Mouse (Mus musculus) CH12.LX (cell line): ENCODE data around the gene H2-Ab1. TPM values are rescaled to one million over a fixed set of nuclear protein-coding genes. Genes with fewer than 3 reads are reported as not detected.

ENCODE experiments used
- DNase-seq: peaks from one replicate; pipeline ENCODE4 v3.0.0-alpha.2; 2013; ENCODE audit errors: extremely low read depth
- H3K27ac ChIP-seq: 2 replicates; pipeline ENCODE4 v1.5.1; 2012; ENCODE audit warnings: low read depth, mild to moderate bottlenecking, control low read depth, moderate library complexity; ENCODE audit not compliant: insufficient read depth
- H3K27me3 ChIP-seq: replicated peaks from 2 replicates; pipeline ENCODE3; 2012; ENCODE audit warnings: inconsistent platforms
- H3K36me3 ChIP-seq, 2 experiments: replicated peaks in 1 of 2; 2 replicates each; pipeline versions ENCODE3 to v1.6.1; 2012; ENCODE audit warnings: inconsistent platforms in 1 of 2, low read length in 1 of 2, mild to moderate bottlenecking in 1 of 2, mixed read lengths in 1 of 2, moderate library complexity in 1 of 2; ENCODE audit not compliant: control insufficient read depth in 1 of 2, insufficient read depth in 1 of 2
- H3K4me1 ChIP-seq, 2 experiments: 2 replicates each; pipeline ENCODE4 v1.6.1; 2012; ENCODE audit warnings: inconsistent platforms in 1 of 2, moderate library complexity in 1 of 2; ENCODE audit not compliant: insufficient read depth in 2 of 2, control insufficient read depth in 1 of 2
- H3K4me2 ChIP-seq: 2 replicates; pipeline ENCODE4 v1.6.1; 2012; ENCODE audit warnings: low read depth, mild to moderate bottlenecking, control low read depth; ENCODE audit not compliant: poor library complexity, insufficient read depth, severe bottlenecking
- H3K4me3 ChIP-seq, 3 experiments: fragments of 150-350 bp in 1 of 3; sonication (generic) in 1 of 3; replicated peaks in 1 of 3; 2 replicates each; pipeline versions ENCODE3 to v1.5.1; 2011 to 2012; ENCODE audit warnings: low read depth in 2 of 3, low read length in 2 of 3, mild to moderate bottlenecking in 2 of 3, moderate library complexity in 2 of 3, control low read depth in 1 of 3, improper control_type of control experiment in 1 of 3, inconsistent platforms in 1 of 3, mixed read lengths in 1 of 3; ENCODE audit not compliant: poor library complexity in 1 of 3
- H3K79me2 ChIP-seq: replicated peaks from 2 replicates; pipeline ENCODE4 v1.6.1; 2012; ENCODE audit warnings: mild to moderate bottlenecking, moderate library complexity; ENCODE audit not compliant: control insufficient read depth, poor library complexity, insufficient read depth, severe bottlenecking; ENCODE audit errors: extremely low read depth
- H3K9ac ChIP-seq: 2 replicates; pipeline ENCODE4 v1.6.1; 2012; ENCODE audit warnings: low read depth, mild to moderate bottlenecking, control low read depth, moderate library complexity; ENCODE audit not compliant: insufficient read depth
- H3K9me3 ChIP-seq: replicated peaks from 2 replicates; pipeline ENCODE3; 2012; ENCODE audit warnings: low read length, inconsistent platforms, mixed read lengths
- BHLHE40 ChIP-seq: IDR thresholded peaks from 2 replicates; pipeline ENCODE4 v1.6.1; 2011; ENCODE audit warnings: mild to moderate bottlenecking, low read depth, low read length, improper control_type of control experiment
- CHD1 ChIP-seq: IDR thresholded peaks from 2 replicates; pipeline ENCODE4 v1.6.1; 2012; ENCODE audit warnings: low read depth, low read length, improper control_type of control experiment, inconsistent platforms
- CHD2 ChIP-seq: IDR thresholded peaks from 2 replicates; pipeline ENCODE4 v1.6.1; 2011; ENCODE audit warnings: low read length, improper control_type of control experiment
- CTCF ChIP-seq, 2 experiments: IDR thresholded peaks in 1 of 2; conservative IDR thresholded peaks in 1 of 2; 2 replicates each; pipeline ENCODE4 v1.5.1; 2011 to 2012; ENCODE audit warnings: low read depth in 2 of 2, low read length in 2 of 2, improper control_type of control experiment in 1 of 2, inconsistent platforms in 1 of 2, mild to moderate bottlenecking in 1 of 2, moderate library complexity in 1 of 2
- E2F4 ChIP-seq: IDR thresholded peaks from 2 replicates; pipeline ENCODE4 v1.6.1; 2011; ENCODE audit warnings: low read depth, low read length, improper control_type of control experiment; ENCODE audit not compliant: insufficient replicate concordance
- ETS1 ChIP-seq: conservative IDR thresholded peaks from 2 replicates; pipeline ENCODE4 v1.6.1; 2012; ENCODE audit warnings: low read depth, mild to moderate bottlenecking, inconsistent platforms, low read length, improper control_type of control experiment, moderate library complexity
- GABPA ChIP-seq: IDR thresholded peaks from 2 replicates; pipeline ENCODE4 v1.6.1; 2012; ENCODE audit warnings: low read depth, low read length, improper control_type of control experiment, inconsistent platforms; ENCODE audit not compliant: insufficient replicate concordance
- IRF4 ChIP-seq: IDR thresholded peaks from 2 replicates; pipeline ENCODE4 v1.6.1; 2014; ENCODE audit warnings: low read depth, mild to moderate bottlenecking, inconsistent platforms, low read length, improper control_type of control experiment
- JUND ChIP-seq: conservative IDR thresholded peaks from 2 replicates; pipeline ENCODE4 v1.6.1; 2011; ENCODE audit warnings: low read depth, low read length, improper control_type of control experiment
- MAFK ChIP-seq: IDR thresholded peaks from 2 replicates; pipeline ENCODE4 v1.6.1; 2011; ENCODE audit warnings: low read length, improper control_type of control experiment; ENCODE audit not compliant: insufficient replicate concordance
- MAX ChIP-seq: IDR thresholded peaks from 2 replicates; pipeline ENCODE4 v1.6.1; 2011; ENCODE audit warnings: low read length, improper control_type of control experiment
- MYC ChIP-seq: IDR thresholded peaks from 2 replicates; pipeline ENCODE4 v1.6.1; 2011; ENCODE audit warnings: low read depth, mild to moderate bottlenecking, improper control_type of control experiment, low read length
- NRF1 ChIP-seq: IDR thresholded peaks from 2 replicates; pipeline ENCODE4 v1.6.1; 2014; ENCODE audit warnings: low read depth, mild to moderate bottlenecking, inconsistent platforms, low read length, improper control_type of control experiment, moderate library complexity
- POLR2AphosphoS2 ChIP-seq: IDR thresholded peaks from 2 replicates; pipeline ENCODE4 v1.6.1; 2011; ENCODE audit warnings: low read depth, low read length, improper control_type of control experiment
- RAD21 ChIP-seq: IDR thresholded peaks from 2 replicates; pipeline ENCODE4 v1.6.1; 2011; ENCODE audit warnings: low read depth, mild to moderate bottlenecking, low read length, improper control_type of control experiment, moderate library complexity
- SIN3A ChIP-seq: IDR thresholded peaks from 2 replicates; pipeline ENCODE4 v1.6.1; 2012; ENCODE audit warnings: low read length, improper control_type of control experiment, inconsistent platforms
- SMC3 ChIP-seq: IDR thresholded peaks from 2 replicates; pipeline ENCODE4 v1.6.1; 2011; ENCODE audit warnings: low read depth, low read length, improper control_type of control experiment
- USF2 ChIP-seq: conservative IDR thresholded peaks from 2 replicates; pipeline ENCODE4 v1.6.1; 2011; ENCODE audit warnings: low read depth, low read length, improper control_type of control experiment
- ZC3H11A ChIP-seq: IDR thresholded peaks from 2 replicates; pipeline ENCODE4 v1.6.1; 2012; ENCODE audit warnings: low read depth, mild to moderate bottlenecking, inconsistent platforms, low read length, improper control_type of control experiment
- ZNF384 ChIP-seq: IDR thresholded peaks from 2 replicates; pipeline ENCODE4 v1.6.1; 2012; ENCODE audit warnings: low read depth, low read length, improper control_type of control experiment, inconsistent platforms
- dilution Hi-C: fragments of 300-500 bp; cut with MboI; formaldehyde crosslinking; loops from 2 replicates; pipeline ENCODE4 v1.14.3; 2020; ENCODE audit warnings: low sequenced_read_pairs; ENCODE audit not compliant: extremely low pct_unique_long_range_greater_than_20kb, extremely low pct_ligation_motif_present
- in situ Hi-C: fragments of 300-500 bp; cut with MboI; formaldehyde crosslinking; loops from 3 replicates; pipeline ENCODE4 v1.14.3; 2019; ENCODE audit warnings: low sequenced_read_pairs, low pct_ligation_motif_present, low pct_unique_long_range_greater_than_20kb, mixed read lengths
- polyA plus RNA-seq: library from polyadenylated mRNA; unstranded; fragments of >175 nt; gene quantifications from 2 replicates; pipeline ENCODE4 v1.2.1, GENCODE M21; 2012; ENCODE audit warnings: low read depth; ENCODE audit not compliant: insufficient read length
- total RNA-seq, 2 experiments: library from RNA; depleted of rRNA; stranded (reverse); fragments of 300-350 nt in 1 of 2; fragments of >200 nt in 1 of 2; gene quantifications; 2 replicates each; pipeline ENCODE4 v1.2.3; 2012 to 2014

The H2-Ab1 gene
- total and polyA plus RNA-seq, 3 experiments: 114 to 699 (median 119) TPM

DNA sequence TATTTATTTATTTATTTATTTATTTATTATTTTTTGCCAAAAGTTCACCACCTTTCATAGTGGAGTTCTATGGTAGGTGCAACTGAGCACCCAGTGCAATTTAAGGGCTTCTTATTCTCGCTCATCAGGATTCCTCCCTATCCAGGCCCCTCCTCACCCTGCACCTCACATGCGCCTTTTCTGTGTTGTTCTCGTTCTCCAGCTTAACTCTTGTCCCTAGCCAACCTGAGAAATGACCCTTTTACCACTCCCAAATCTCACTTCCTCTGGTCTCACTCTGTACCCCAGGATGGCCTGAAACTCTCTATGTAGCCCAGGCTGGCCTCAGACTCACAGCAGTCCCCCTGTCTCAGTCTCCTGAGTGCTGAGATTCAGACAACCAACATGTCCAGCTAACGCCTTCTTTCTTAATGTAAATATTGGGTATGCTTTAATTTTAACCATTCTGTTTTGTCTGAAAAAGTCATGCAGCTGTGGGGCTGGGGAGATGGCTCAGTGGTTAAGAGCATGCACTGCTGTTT lies 44.2 kb downstream of the H2-Ab1 start:
- Histone ChIP-seq H3K4me1 (peaks cover 15 to 41% of the 10 kb centered on the region in 2 experiments), H3K4me2 (peak overlapping the region; percentile 30; the same call in 1 of the 2 replicates), H3K4me3 (peak overlapping the region in 2 of 3 experiments; percentile 24 to 45), H3K27me3 (no peaks in the 10 kb centered on the region), H3K27ac (peak overlapping the region; percentile 85), H3K9me3 (peaks cover 3% of the 10 kb centered on the region), H3K9ac (no peak overlapping the region; the same call in 1 of the 2 replicates), H3K79me2 (peaks cover 5% of the 10 kb centered on the region; the same call in 1 of the 2 replicates), H3K36me3 (peaks cover 0 to 5% of the 10 kb centered on the region in 2 experiments)
- dilution Hi-C loops: no loop called here
- in situ Hi-C loops: no loop called here
- no peak for TF ChIP-seq JUND
- TF ChIP-seq MYC: no peak
- no peak for TF ChIP-seq MAFK
- no peak for DNase-seq

DNA sequence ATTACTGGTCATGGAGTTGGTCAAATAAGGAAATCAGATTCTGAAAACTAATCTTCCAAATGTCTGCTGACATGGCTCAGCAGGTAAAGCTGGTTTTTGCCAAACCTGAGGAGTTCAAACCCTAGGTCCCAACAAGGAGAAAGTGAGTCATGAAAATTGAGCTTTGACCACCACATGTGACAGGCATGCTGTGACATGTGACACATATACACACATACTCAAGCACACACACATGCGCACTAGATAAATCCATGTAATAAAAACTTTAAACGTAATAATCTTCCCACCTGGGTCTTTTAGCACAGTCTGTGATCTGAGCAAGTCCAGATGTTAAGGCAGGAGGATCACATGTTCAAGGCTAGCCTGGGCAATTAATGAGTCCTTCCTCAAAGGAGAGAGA lies 46.3 kb downstream of the H2-Ab1 start:
- Histone ChIP-seq H3K36me3 (peaks cover 0 to 17% of the 10 kb centered on the region in 2 experiments), H3K27me3 (no peaks in the 10 kb centered on the region), H3K27ac (peak overlapping the region; percentile 96; the same call in 1 of the 2 replicates), H3K4me1 (peaks cover 12 to 36% of the 10 kb centered on the region in 2 experiments; a peak in 3 of 4 replicates), H3K79me2 (peaks cover 20% of the 10 kb centered on the region), H3K9ac (no peak overlapping the region), H3K4me3 (no peak overlapping the region), H3K9me3 (peaks cover 3% of the 10 kb centered on the region), H3K4me2 (no peak overlapping the region)
- peak; percentile 42 for DNase-seq
- no peak for TF ChIP-seq RAD21
- TF ChIP-seq MAX: no peak
- TF ChIP-seq SIN3A: no peak
- TF ChIP-seq JUND: 0 out of 2 replicates have a peak, but pooled peaks have one; percentile 16
- TF ChIP-seq POLR2AphosphoS2: no peak
- TF ChIP-seq SMC3: no peak
- no peak for TF ChIP-seq CTCF (conservative IDR thresholded peaks at IDR 0.05 in 1 of 2, IDR thresholded peaks at IDR 0.05 in 1 of 2; ENCODE audit: low read depth in 2 of 2, low read length in 2 of 2)
- no peak for TF ChIP-seq E2F4
- TF ChIP-seq NRF1: no peak
- no peak for TF ChIP-seq ZC3H11A
- no peak for TF ChIP-seq ZNF384
- TF ChIP-seq ETS1: peak; percentile 52; the same call in 1 of the 2 replicates
- TF ChIP-seq IRF4: no peak
- TF ChIP-seq USF2: no peak
- TF ChIP-seq CHD2: no peak
- TF ChIP-seq GABPA: no peak
- TF ChIP-seq CHD1: no peak
- TF ChIP-seq BHLHE40: peak; percentile 76
- dilution Hi-C loops: no loop called here
- in situ Hi-C loops: no loop called here
